Mouse (Mus musculus) hindbrain, embryonic 12.5 days (tissue): ENCODE results near the gene Lrrn2. TPM values are rescaled to one million over a fixed set of nuclear protein-coding genes. Genes with fewer than 3 reads are reported as not detected.

Experiments
- ATAC-seq: fragments of 200-750 bp; cut with Nextera tagmentation; 2 replicates; pipeline ENCODE4 v1.8.0; 2017; ENCODE audit warnings: moderate TSS enrichment; ENCODE audit not compliant: low FRiP score
- H3K27ac ChIP-seq: fragments of 300-500 bp; sonication (generic); 2 replicates; pipeline ENCODE4 v1.5.1; 2016; ENCODE audit warnings: mild to moderate bottlenecking
- H3K27me3 ChIP-seq: fragments of 300-500 bp; sonication (generic); 2 replicates; pipeline ENCODE4 v1.6.1; 2016; ENCODE audit warnings: mild to moderate bottlenecking
- H3K36me3 ChIP-seq: fragments of 300-500 bp; sonication (generic); 2 replicates; pipeline ENCODE4 v1.6.1; 2016; ENCODE audit warnings: mild to moderate bottlenecking
- H3K4me1 ChIP-seq: fragments of 300-500 bp; sonication (generic); 2 replicates; pipeline ENCODE4 v1.6.1; 2016
- H3K4me2 ChIP-seq: fragments of 300-500 bp; sonication (generic); replicated peaks from 2 replicates; pipeline ENCODE4 v1.6.1; 2016; ENCODE audit warnings: mild to moderate bottlenecking
- H3K4me3 ChIP-seq: fragments of 300-500 bp; sonication (generic); 2 replicates; pipeline ENCODE4 v1.5.1; 2016; ENCODE audit warnings: mild to moderate bottlenecking
- H3K9ac ChIP-seq: fragments of 300-500 bp; sonication (generic); 2 replicates; pipeline ENCODE4 v1.6.1; 2016; ENCODE audit warnings: mild to moderate bottlenecking, moderate library complexity
- H3K9me3 ChIP-seq: fragments of 300-500 bp; sonication (generic); replicated peaks from 2 replicates; pipeline ENCODE4 v1.6.1; 2016; ENCODE audit warnings: mild to moderate bottlenecking
- WGBS: fragments of 180-500 bp; shearing (Covaris S2); methylation state at CpG from one replicate; pipeline ENCODE4 v1.1.7; 2016; 5-methylcytosine and 5-hydroxymethylcytosine counted together
- polyA plus RNA-seq: library from polyadenylated mRNA; unstranded; fragments of >200 nt; fragmentation: Nextera tagmentation; extraction: Ambion mirVana; gene quantifications from 2 replicates; pipeline ENCODE4 v1.2.1, GENCODE M21; 2016

Gene Lrrn2
- polyA plus RNA-seq, 1 experiment from 2014 or later, result 17.0 TPM

GRCm38 (mm10) chr1:132853312-132853711 is 26.8 kb upstream of the Lrrn2 start:
- no peak overlapping the region for H3K4me2 ChIP-seq
- no peak overlapping the region for H3K4me3 ChIP-seq
- H3K27me3 ChIP-seq, result no peaks in the 10 kb centered on the region
- H3K36me3 ChIP-seq, result no peaks in the 10 kb centered on the region
- no peak overlapping the region for H3K9ac ChIP-seq
- 35% methylated on average over 8 of the region's 8 CpGs for WGBS
- H3K4me1 ChIP-seq, result peaks cover 8% of the 10 kb centered on the region; the same call in 1 of the 2 replicates
- 0 out of 2 replicates have a peak, but pooled peaks cover 3% of the 10 kb centered on the region for H3K9me3 ChIP-seq
- no peak overlapping the region for H3K27ac ChIP-seq
- no peak for ATAC-seq

GRCm38 (mm10) chr1:132858516-132859383 is 21.3 kb upstream of the Lrrn2 start:
- Histone ChIP-seq H3K9me3 (no peaks in the 10 kb centered on the region), H3K27me3 (peaks cover 3% of the 10 kb centered on the region; the same call in 1 of the 2 replicates), H3K9ac (no peak overlapping the region), H3K36me3 (no peaks in the 10 kb centered on the region), H3K4me1 (peaks cover 5% of the 10 kb centered on the region), H3K27ac (no peak overlapping the region), H3K4me3 (no peak overlapping the region), H3K4me2 (no peak overlapping the region)
- 28% methylated on average over 5 of the region's 5 CpGs for WGBS
- peak; percentile 72; the same call in 1 of the 2 replicates for ATAC-seq

DNA sequence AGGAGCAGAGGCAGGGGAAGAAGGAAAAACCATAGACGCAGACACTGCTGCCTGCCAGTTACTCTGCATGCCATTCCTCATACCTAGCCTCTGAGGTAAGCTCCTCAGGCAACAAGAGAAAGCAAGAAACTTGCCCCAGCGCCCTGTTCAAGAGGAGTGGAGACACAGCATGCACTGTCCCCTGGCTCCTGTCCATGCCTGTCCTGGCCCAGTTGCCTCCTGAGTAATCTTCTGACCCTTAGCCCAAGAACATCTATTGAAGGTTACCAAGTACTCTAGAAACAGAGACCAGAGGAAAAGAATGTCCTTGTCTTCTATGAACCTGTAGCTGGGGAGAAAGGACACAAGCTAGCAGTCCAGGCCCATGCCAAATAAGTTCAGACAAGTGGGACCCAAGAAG is 15.9 kb upstream of the Lrrn2 start:
- no peak for ATAC-seq
- WGBS, result 79% methylated on average over 2 of the region's 2 CpGs
- H3K9ac ChIP-seq, result no peak overlapping the region
- H3K27ac ChIP-seq, result no peak overlapping the region
- peaks cover 3% of the 10 kb centered on the region; the same call in 1 of the 2 replicates for H3K27me3 ChIP-seq
- no peak overlapping the region for H3K4me2 ChIP-seq
- no peaks in the 10 kb centered on the region for H3K36me3 ChIP-seq
- H3K4me3 ChIP-seq, result no peak overlapping the region
- no peaks in the 10 kb centered on the region; the same call in 1 of the 2 replicates for H3K4me1 ChIP-seq
- no peaks in the 10 kb centered on the region for H3K9me3 ChIP-seq

- no peak overlapping the region for H3K9ac ChIP-seq
- H3K9me3 ChIP-seq, result no peaks in the 10 kb centered on the region
- no peak overlapping the region for H3K4me3 ChIP-seq
- 84% methylated on average over 4 of the region's 4 CpGs for WGBS
- H3K27me3 ChIP-seq, result 0 out of 2 replicates have a peak, but pooled peaks cover 3% of the 10 kb centered on the region
- no peak overlapping the region for H3K4me2 ChIP-seq
- no peak for ATAC-seq
- no peaks in the 10 kb centered on the region for H3K36me3 ChIP-seq
- no peaks in the 10 kb centered on the region for H3K4me1 ChIP-seq
- H3K27ac ChIP-seq, result no peak overlapping the region
Observed at GRCm38 (mm10) chr1:132865585-132865984, 14.5 kb upstream of the Lrrn2 start.

DNA sequence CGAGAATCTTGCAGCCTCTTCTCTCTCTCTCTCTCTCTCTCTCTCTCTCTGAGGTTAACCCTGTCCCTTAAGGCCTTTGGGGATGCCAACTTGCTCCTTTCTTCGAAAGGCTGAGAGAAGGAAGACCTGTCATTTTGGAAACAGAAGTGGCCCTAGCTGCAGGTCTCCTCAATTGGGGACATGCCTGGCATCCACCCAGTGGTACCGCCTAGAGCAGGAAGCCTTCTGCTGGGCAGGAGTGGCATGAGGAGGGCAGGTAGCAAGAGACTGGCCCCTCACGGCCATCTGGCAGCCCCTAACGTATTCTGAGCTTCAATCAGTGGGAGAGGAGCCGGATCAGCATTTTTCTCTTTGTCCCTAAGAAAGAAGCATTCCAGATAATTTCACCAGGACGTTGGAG is 9.7 kb upstream of the Lrrn2 start:
- Histone ChIP-seq H3K9ac (no peak overlapping the region), H3K27ac (no peak overlapping the region), H3K4me2 (no peak overlapping the region), H3K9me3 (no peaks in the 10 kb centered on the region), H3K4me3 (no peak overlapping the region), H3K4me1 (no peaks in the 10 kb centered on the region), H3K36me3 (no peaks in the 10 kb centered on the region), H3K27me3 (no peaks in the 10 kb centered on the region)
- WGBS, result 58% methylated on average over 7 of the region's 7 CpGs
- no peak for ATAC-seq

DNA sequence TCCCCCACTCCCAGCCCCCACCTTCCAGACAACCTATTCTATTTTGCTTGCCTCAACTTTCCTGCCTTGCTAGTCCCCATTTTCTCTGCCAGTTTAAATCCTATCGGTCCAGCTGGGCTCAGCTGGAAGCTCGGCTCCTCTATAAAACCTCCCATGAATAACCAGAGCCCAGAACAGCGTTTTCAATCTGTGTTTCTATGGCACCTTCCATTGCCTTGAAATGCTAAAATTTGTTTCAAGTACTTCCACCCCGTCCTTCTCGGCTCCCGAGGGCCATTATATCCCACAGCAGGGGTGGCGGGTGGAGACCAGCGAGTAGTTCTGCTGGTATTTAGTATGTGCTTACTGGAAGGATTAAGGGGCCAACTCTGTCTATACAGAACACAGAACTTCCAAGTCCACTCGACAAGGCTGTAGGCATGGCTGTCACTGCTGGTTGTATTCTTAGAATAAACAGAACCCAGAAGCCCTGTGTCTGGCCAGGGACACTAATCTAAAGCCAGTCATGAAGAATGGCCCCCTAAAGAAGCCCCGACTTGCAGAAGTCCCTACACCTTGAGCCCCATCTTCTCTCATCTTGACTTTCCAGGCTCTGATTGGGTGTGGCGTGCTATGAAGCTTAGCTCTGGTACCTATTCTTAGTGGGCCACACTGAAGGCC is 992 bp upstream of the Lrrn2 start:
- H3K4me3 ChIP-seq, result no peak overlapping the region
- WGBS, result 22% methylated on average over 11 of the region's 11 CpGs
- no peak overlapping the region; the same call in 1 of the 2 replicates for H3K4me2 ChIP-seq
- peaks cover 37% of the 10 kb centered on the region for H3K27me3 ChIP-seq
- H3K9ac ChIP-seq, result peak overlapping the region; percentile 77; the same call in 1 of the 2 replicates
- no peak overlapping the region for H3K27ac ChIP-seq
- H3K36me3 ChIP-seq, result no peaks in the 10 kb centered on the region
- H3K4me1 ChIP-seq, result peaks cover 28% of the 10 kb centered on the region
- no peak for ATAC-seq
- no peaks in the 10 kb centered on the region for H3K9me3 ChIP-seq

DNA sequence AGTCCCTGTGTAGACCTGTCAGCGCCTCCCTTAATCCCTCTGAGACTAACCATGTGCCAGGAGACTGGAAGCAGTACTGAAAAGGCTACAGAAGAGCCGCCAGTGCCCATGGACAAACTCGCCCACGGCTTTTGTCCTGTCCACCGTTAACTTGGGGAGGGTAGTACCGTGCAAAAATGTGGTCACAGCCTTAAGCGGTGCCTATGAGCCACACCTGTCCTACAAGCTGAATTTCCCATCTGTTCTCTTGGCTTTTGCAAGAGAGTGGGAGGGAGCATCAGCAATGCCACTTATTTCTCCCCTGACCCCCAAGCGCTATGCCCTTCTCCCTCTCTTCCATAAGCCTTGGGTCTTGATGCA is 292 bp upstream of the Lrrn2 start:
- H3K27ac ChIP-seq, result no peak overlapping the region
- H3K9me3 ChIP-seq, result no peaks in the 10 kb centered on the region
- peak overlapping the region; percentile 77 for H3K9ac ChIP-seq
- H3K36me3 ChIP-seq, result no peaks in the 10 kb centered on the region
- peaks cover 28% of the 10 kb centered on the region for H3K4me1 ChIP-seq
- peak overlapping the region; percentile 95 for H3K4me2 ChIP-seq
- 6% methylated on average over 8 of the region's 8 CpGs for WGBS
- ATAC-seq, result no peak
- H3K27me3 ChIP-seq, result peaks cover 37% of the 10 kb centered on the region
- peak overlapping the region; percentile 75 for H3K4me3 ChIP-seq

GRCm38 (mm10) chr1:132881041-132881761 is 1.1 kb downstream of the Lrrn2 start:
- peak; percentile 69 for ATAC-seq
- Histone ChIP-seq H3K4me2 (peak overlapping the region; percentile 95), H3K9me3 (no peaks in the 10 kb centered on the region), H3K27ac (peak overlapping the region; percentile 81), H3K9ac (peak overlapping the region; percentile 77), H3K36me3 (no peaks in the 10 kb centered on the region), H3K27me3 (peaks cover 37% of the 10 kb centered on the region), H3K4me3 (peak overlapping the region; percentile 75), H3K4me1 (peaks cover 34% of the 10 kb centered on the region)
- under 1% methylated on average over 28 of the region's 28 CpGs for WGBS

GRCm38 (mm10) chr1:132881836-132882235 is 1.8 kb downstream of the Lrrn2 start:
- Histone ChIP-seq H3K9ac (no peak overlapping the region), H3K27me3 (peaks cover 37% of the 10 kb centered on the region), H3K4me1 (peaks cover 40% of the 10 kb centered on the region), H3K4me3 (peak overlapping the region; percentile 75), H3K9me3 (no peaks in the 10 kb centered on the region), H3K4me2 (peak overlapping the region; percentile 95), H3K27ac (no peak overlapping the region), H3K36me3 (no peaks in the 10 kb centered on the region)
- 34% methylated on average over 9 of the region's 9 CpGs for WGBS
- ATAC-seq, result no peak

DNA sequence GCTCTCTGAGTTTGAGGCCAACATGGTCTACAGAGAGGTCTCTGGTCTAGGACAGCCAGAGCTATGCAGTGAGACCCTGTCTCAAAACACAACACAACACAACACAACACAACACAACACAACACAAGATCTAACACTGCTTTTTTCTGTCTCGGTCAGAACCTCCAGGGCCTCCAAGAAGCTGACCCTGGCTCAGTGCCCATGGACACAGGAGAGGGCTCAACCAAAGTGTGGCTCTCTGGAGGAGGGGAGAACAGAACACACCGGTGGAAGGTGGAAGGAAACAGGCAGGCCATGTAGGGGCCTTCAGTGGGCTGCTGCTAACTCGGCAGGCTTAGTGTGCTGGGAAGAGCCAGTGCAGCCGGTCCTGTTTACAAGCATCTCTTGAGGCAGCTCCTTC is 5.6 kb downstream of the Lrrn2 start:
- Histone ChIP-seq H3K4me3 (no peak overlapping the region), H3K27me3 (peaks cover 12% of the 10 kb centered on the region)

DNA sequence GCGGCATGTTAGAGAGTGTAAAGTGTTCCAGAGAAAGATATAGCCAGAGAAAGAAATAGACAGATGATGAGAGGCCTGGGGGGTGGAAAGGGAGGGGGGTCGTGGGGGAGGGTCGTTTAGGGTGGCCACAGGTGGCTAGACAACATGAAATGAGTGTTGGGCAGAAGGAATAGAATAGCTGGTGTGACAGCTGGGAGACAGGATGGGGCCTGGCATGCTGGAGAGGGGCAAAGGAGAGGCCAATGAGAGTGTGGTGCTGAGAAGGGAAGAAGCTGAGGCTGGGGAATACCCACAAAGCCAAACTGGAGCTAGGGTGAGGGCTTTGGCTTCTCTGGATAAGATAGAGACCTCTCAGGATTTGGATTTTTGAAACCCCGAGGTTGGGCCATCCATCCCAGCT is 6.6 kb downstream of the Lrrn2 start:
- no peak overlapping the region for H3K4me3 ChIP-seq
- 57% methylated on average over 4 of the region's 4 CpGs for WGBS
- H3K4me1 ChIP-seq, result peaks cover 32% of the 10 kb centered on the region
- H3K36me3 ChIP-seq, result no peaks in the 10 kb centered on the region
- H3K27ac ChIP-seq, result no peak overlapping the region
- peaks cover 10% of the 10 kb centered on the region for H3K27me3 ChIP-seq
- H3K9me3 ChIP-seq, result no peaks in the 10 kb centered on the region
- H3K4me2 ChIP-seq, result no peak overlapping the region
- no peak for ATAC-seq
- H3K9ac ChIP-seq, result no peak overlapping the region

More for the DNA sequence above, 5.6 kb downstream of the Lrrn2 start:
- Histone ChIP-seq H3K4me1 (peaks cover 35% of the 10 kb centered on the region), H3K27ac (no peak overlapping the region), H3K36me3 (no peaks in the 10 kb centered on the region), H3K4me2 (no peak overlapping the region), H3K9ac (no peak overlapping the region), H3K9me3 (no peaks in the 10 kb centered on the region)
- ATAC-seq, result no peak
- WGBS, result 39% methylated on average over 4 of the region's 4 CpGs

DNA sequence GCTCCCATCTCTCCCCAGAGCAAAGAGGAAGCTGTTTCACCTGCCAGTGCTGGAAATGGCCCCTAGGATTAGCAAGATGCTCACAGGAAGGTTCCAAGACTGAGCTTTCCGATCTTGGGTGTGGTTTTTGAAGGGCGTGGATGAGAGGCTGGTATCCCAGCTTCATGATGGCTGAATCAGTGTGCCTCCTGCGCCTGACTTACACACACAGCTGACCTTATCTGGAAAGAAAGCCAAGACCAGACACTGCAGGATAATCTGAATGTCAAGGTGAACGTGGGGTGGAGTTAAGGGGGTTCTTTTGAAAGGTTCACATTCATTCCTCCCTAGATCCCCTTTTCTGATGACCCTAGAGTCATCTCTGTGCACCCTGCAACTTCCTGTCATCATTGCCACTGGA is 8.7 kb downstream of the Lrrn2 start:
- no peak overlapping the region for H3K4me3 ChIP-seq
- no peak overlapping the region for H3K9ac ChIP-seq
- no peaks in the 10 kb centered on the region for H3K9me3 ChIP-seq
- H3K36me3 ChIP-seq, result no peaks in the 10 kb centered on the region
- no peak overlapping the region for H3K4me2 ChIP-seq
- ATAC-seq, result no peak
- H3K27me3 ChIP-seq, result no peaks in the 10 kb centered on the region
- no peak overlapping the region for H3K27ac ChIP-seq
- 88% methylated on average over 4 of the region's 4 CpGs for WGBS
- peaks cover 23% of the 10 kb centered on the region for H3K4me1 ChIP-seq
